Mouse (Mus musculus): Measurements from ENCODE around the gene Chst11.

DNA sequence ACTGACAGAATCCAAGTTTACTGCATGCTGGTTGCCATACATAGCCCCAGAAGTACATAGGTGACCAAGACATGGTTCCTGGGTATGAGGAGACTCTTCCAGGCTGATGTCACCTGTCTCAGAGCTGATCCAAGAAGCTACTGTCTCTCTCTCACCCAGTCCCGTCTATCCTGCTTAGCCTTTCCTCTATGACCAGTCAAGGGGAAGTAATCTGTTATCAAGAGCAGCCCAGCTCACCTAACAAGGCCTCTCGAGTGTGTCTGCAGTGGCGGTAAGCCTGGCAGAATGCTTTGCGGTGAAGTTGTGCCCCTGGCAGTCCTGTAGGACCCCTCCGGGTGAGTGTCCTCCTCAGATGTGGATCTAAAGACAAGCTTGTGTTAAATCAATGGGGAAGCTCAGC is 172.0 kb downstream of the Chst11 start:
- TF ChIP-seq CTCF (IDR thresholded peaks at IDR 0.05; ENCODE audit: low read depth, low read length) (no peak), POLR2A (IDR thresholded peaks at IDR 0.05; ENCODE audit: insufficient read depth, low read length) (no peak)

Data from ES-Bruce4 (cell line).